Mouse (Mus musculus) brain, embryonic 14.5 days (tissue): Measurements from ENCODE around the gene Rps6kl1. TPM values are rescaled to one million over a fixed set of nuclear protein-coding genes. Genes with fewer than 3 reads are reported as not detected.

Source experiments
- DNase-seq: peaks from one replicate; pipeline ENCODE4 v3.0.0-alpha.2; 2011; ENCODE audit warnings: low read depth
- CTCF ChIP-seq: fragments of 200-500 bp; IDR thresholded peaks from 2 replicates; pipeline ENCODE4 v1.5.1; 2012; ENCODE audit warnings: inconsistent platforms, mild to moderate bottlenecking, moderate library complexity, borderline replicate concordance; ENCODE audit not compliant: insufficient read depth, insufficient read length; ENCODE audit errors: extremely low read depth
- POLR2A ChIP-seq: fragments of 200-500 bp; IDR thresholded peaks from 2 replicates; pipeline ENCODE4 v1.6.1; 2012; ENCODE audit warnings: mild to moderate bottlenecking, inconsistent platforms, borderline replicate concordance; ENCODE audit not compliant: poor library complexity, insufficient read depth, insufficient read length, severe bottlenecking; ENCODE audit errors: extremely low read depth
- polyA plus RNA-seq: library from polyadenylated mRNA; depleted of rRNA; stranded (reverse); fragments of >200 nt; gene quantifications from 2 replicates; pipeline ENCODE4 v1.2.3, GENCODE M21; 2012; rRNA removed

Rps6kl1 gene
- polyA plus RNA-seq, 1 experiment = 28.2 TPM

GRCm38 (mm10) chr12:85094706-85095105 is 56.4 kb downstream of the Rps6kl1 start:
- DNase-seq = no peak

GRCm38 (mm10) chr12:85094010-85094409 is 57.1 kb downstream of the Rps6kl1 start:
- no peak for TF ChIP-seq CTCF
- no peak for TF ChIP-seq POLR2A
- DNase-seq = peak; percentile 41

More at GRCm38 (mm10) chr12:85094706-85095105, 56.4 kb downstream of the Rps6kl1 start:
- no peak for TF ChIP-seq CTCF
- no peak for TF ChIP-seq POLR2A

- TF ChIP-seq CTCF (peak; percentile 67), POLR2A (no peak)
Measured at GRCm38 (mm10) chr12:85092214-85092613, 58.9 kb downstream of the Rps6kl1 start.

GRCm38 (mm10) chr12:85091190-85091589 is 59.9 kb downstream of the Rps6kl1 start:
- TF ChIP-seq CTCF = no peak
- no peak for TF ChIP-seq POLR2A
- DNase-seq = no peak

More at GRCm38 (mm10) chr12:85092214-85092613, 58.9 kb downstream of the Rps6kl1 start:
- peak; percentile 77 for DNase-seq

GRCm38 (mm10) chr12:85087845-85088244 is 63.2 kb downstream of the Rps6kl1 start:
- no peak for DNase-seq
- TF ChIP-seq CTCF = no peak
- TF ChIP-seq POLR2A = no peak

Other genes starting within 250 kb of the Rps6kl1 start
- gene Fcf1, start 180.4 kb downstream of the Rps6kl1 start, polyA plus RNA-seq = 82.0 and 91.1 TPM in 2 replicates
- gene Arel1, start 180.4 kb downstream of the Rps6kl1 start, polyA plus RNA-seq = 55.9 and 60.9 TPM in 2 replicates
- gene Ylpm1, start 154.9 kb downstream of the Rps6kl1 start, polyA plus RNA-seq = 39.8 and 66.7 TPM in 2 replicates
- gene Prox2, start 40.5 kb downstream of the Rps6kl1 start, polyA plus RNA-seq = 0.60 and 0.98 TPM in 2 replicates
- gene Dlst, start 40.4 kb downstream of the Rps6kl1 start, polyA plus RNA-seq = 145 and 157 TPM in 2 replicates
- gene Pgf, start 26.5 kb upstream of the Rps6kl1 start, polyA plus RNA-seq = 5.0 and 5.7 TPM in 2 replicates
- 118 and 154 TPM in 2 replicates for gene Eif2b2, start 68.2 kb upstream of the Rps6kl1 start, polyA plus RNA-seq
- gene Mlh3, start 119.3 kb upstream of the Rps6kl1 start, polyA plus RNA-seq = 10.1 TPM in 2 replicates
- gene Acyp1, start 137.2 kb upstream of the Rps6kl1 start, polyA plus RNA-seq = 27.6 and 38.6 TPM in 2 replicates
- 0.66 and 0.92 TPM in 2 replicates for gene Zc2hc1c, start 137.3 kb upstream of the Rps6kl1 start, polyA plus RNA-seq
- 31.6 and 33.8 TPM in 2 replicates for gene Nek9, start 188.1 kb upstream of the Rps6kl1 start, polyA plus RNA-seq
- gene Tmed10, start 223.6 kb upstream of the Rps6kl1 start, polyA plus RNA-seq = 130 and 162 TPM in 2 replicates